In the genomic region with DNA sequence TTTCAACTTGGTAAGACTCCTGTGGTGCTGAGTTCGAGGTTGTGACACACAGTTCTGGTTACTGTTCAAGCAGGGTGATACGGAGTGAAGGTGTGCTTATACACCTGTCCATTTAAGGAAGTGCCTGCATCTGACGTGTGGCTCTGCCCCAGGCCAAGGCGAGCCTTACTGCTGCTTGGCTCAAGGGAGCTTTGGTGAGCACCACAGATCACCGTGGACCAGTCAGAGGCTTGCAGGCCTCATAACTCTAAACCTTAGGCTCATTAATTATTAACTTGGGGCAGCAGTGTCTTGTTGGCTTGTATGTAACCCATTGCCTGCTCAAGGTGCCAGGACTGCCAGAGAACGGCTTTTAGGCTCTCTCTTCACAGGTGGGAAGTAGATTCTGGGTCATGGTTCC, we compare ENCODE assay signal across 19 mouse cellular contexts. TPM values are rescaled to one million over a fixed set of nuclear protein-coding genes. Genes with fewer than 3 reads are reported as not detected.
A peak's percentile ranks its signal among the peaks of the same experiment; 100 is the strongest.
DNase-seq lines count a peak whose midpoint lies in the region; ATAC-seq and TF ChIP-seq lines count a peak whose summit lies in the region.
"Had no signal": no experiment of that assay in that cellular context is flagged by ENCODE, and none has a peak within 500 bp of the region (broad histone marks: within the 10 kb centered on the region; RNA-seq: fewer than 3 reads in every experiment).

No protein-coding gene starts in this region.

- WGBS in intestine, embryonic 15.5 days = 85% methylated on average over 6 of the region's 6 CpGs
- WGBS in liver, postnatal 0 days (ENCODE audit: insufficient replicate concordance) = 60% methylated on average over 6 of the region's 6 CpGs

- peaks cover 35% of the 10 kb centered on the region for H3K4me1 ChIP-seq in intestine, embryonic 15.5 days (replicated peaks)
- peaks cover 33% of the 10 kb centered on the region for H3K4me1 ChIP-seq in liver, postnatal 0 days (ENCODE audit: insufficient read depth)

- H3K4me3 ChIP-seq in intestine, embryonic 15.5 days (replicated peaks) = no peak overlapping the region
- no peak overlapping the region for H3K4me3 ChIP-seq in liver, postnatal 0 days (ENCODE audit: low read depth, low read length)
- H3K4me3 ChIP-seq: forebrain, embryonic 13.5 days; limb, embryonic 15.5 days; midbrain, embryonic 15.5 days; myocyte; neural tube, embryonic 15.5 days had no signal

- peak; percentile 85 for ATAC-seq in intestine, embryonic 15.5 days
- peak; percentile 61 for ATAC-seq in liver, postnatal 0 days
- ATAC-seq: forebrain, embryonic 13.5 days; hindbrain, embryonic 16.5 days; lung, postnatal 0 days; midbrain, embryonic 15.5 days had no signal

- peak; percentile 55 for DNase-seq in kidney, adult 18-20 months
- DNase-seq in kidney, postnatal 10 days = peak; percentile 47
- DNase-seq in liver, postnatal 0 days = no peak
- DNase-seq in heart, adult 9 months (ENCODE audit: low spot score in 2 of 2) = no peak
- DNase-seq in cerebellum, postnatal 25 days = no peak
- DNase-seq in heart, postnatal 25 days (ENCODE audit: low spot score) = no peak
- DNase-seq in urinary bladder, postnatal 14 days (ENCODE audit: low spot score) = no peak
- DNase-seq: cerebellum, adult 8-10 months; heart, adult 18-20 months; right cerebral cortex, postnatal 14 days; thymus, postnatal 25 days had no signal

- H3K27me3 ChIP-seq in intestine, embryonic 15.5 days (replicated peaks) = no peaks in the 10 kb centered on the region
- no peaks in the 10 kb centered on the region for H3K27me3 ChIP-seq in liver, postnatal 0 days (ENCODE audit: insufficient read depth, low read length)
- H3K27me3 ChIP-seq: forebrain, embryonic 13.5 days; limb, embryonic 15.5 days; midbrain, embryonic 15.5 days; neural tube, embryonic 15.5 days had no signal

- H3K9me3 ChIP-seq in intestine, embryonic 15.5 days = no peaks in the 10 kb centered on the region
- no peaks in the 10 kb centered on the region for H3K9me3 ChIP-seq in liver, postnatal 0 days (ENCODE audit: low read length)
- H3K9me3 ChIP-seq: limb, embryonic 15.5 days; midbrain, embryonic 15.5 days; neural tube, embryonic 15.5 days had no signal

- H3K9ac ChIP-seq in intestine, embryonic 15.5 days = no peak overlapping the region
- H3K9ac ChIP-seq in liver, postnatal 0 days (replicated peaks) = no peak overlapping the region
- H3K9ac ChIP-seq: forebrain, embryonic 13.5 days; limb, embryonic 15.5 days; midbrain, embryonic 15.5 days; neural tube, embryonic 15.5 days had no signal

- TF ChIP-seq CTCF in liver, postnatal 0 days (IDR thresholded peaks at IDR 0.05; ENCODE audit: low read depth) = no peak

- TF ChIP-seq EP300 in liver, postnatal 0 days (IDR thresholded peaks at IDR 0.05; ENCODE audit: low read depth) = no peak

- no peak overlapping the region for H3K4me2 ChIP-seq in intestine, embryonic 15.5 days (replicated peaks)
- H3K4me2 ChIP-seq in liver, postnatal 0 days (ENCODE audit: low read depth, low read length) = peak overlapping the region; percentile 18; the same call in 1 of the 2 replicates
- H3K4me2 ChIP-seq: forebrain, embryonic 13.5 days; limb, embryonic 15.5 days; midbrain, embryonic 15.5 days; neural tube, embryonic 15.5 days had no signal

- H3K27ac ChIP-seq in intestine, embryonic 15.5 days = no peak overlapping the region
- H3K27ac ChIP-seq in liver, postnatal 0 days (ENCODE audit: low read depth) = peak overlapping the region; percentile 35; the same call in 1 of the 2 replicates
- H3K27ac ChIP-seq: forebrain, embryonic 13.5 days; limb, embryonic 15.5 days; midbrain, embryonic 15.5 days; neural tube, embryonic 15.5 days had no signal

- intact Hi-C loops in heart, postnatal 25 days (cut with DNase I) = no loop called here

- peaks cover 11% of the 10 kb centered on the region for H3K36me3 ChIP-seq in intestine, embryonic 15.5 days
- peaks cover 4% of the 10 kb centered on the region; the same call in 1 of the 2 replicates for H3K36me3 ChIP-seq in liver, postnatal 0 days (replicated peaks; ENCODE audit: insufficient read depth, low read length)
- H3K36me3 ChIP-seq: midbrain, embryonic 15.5 days; neural tube, embryonic 15.5 days had no signal

RNA-seq across cellular contexts. Expression of a gene that starts 17.5 kb away (rescaled TPM):
- 58.8 and 66.9 TPM in 2 replicates for polyA plus RNA-seq in intestine, embryonic 15.5 days (2015; fragmentation: Nextera tagmentation; extraction: Ambion mirVana)
- 23.3 and 23.5 TPM in 2 replicates for polyA plus RNA-seq in liver, postnatal 0 days (2015; fragmentation: Nextera tagmentation; extraction: Ambion mirVana)
- total RNA-seq in heart, postnatal 25 days (2021) = 10 to 100 TPM; 37.7 to 41.6 TPM

Comparison
In these comparisons a context has a peak if more than half of its experiments do, and no peak if none do; other contexts are left out.
1. DNase-seq: peak in kidney, adult 18-20 months (single experiment) and kidney, postnatal 10 days (single experiment); none in liver, postnatal 0 days (single experiment), heart, adult 9 months (0 of 2), cerebellum, postnatal 25 days (0 of 2), heart, postnatal 25 days (single experiment) and urinary bladder, postnatal 14 days (single experiment).